Mouse (Mus musculus) leukemia stem cell, adult 10-12 weeks (primary cell): ENCODE data around the gene Gm20538. TPM values are rescaled to one million over a fixed set of nuclear protein-coding genes. Genes with fewer than 3 reads are reported as not detected.

ENCODE experiments used
- polyA plus RNA-seq: library from polyadenylated mRNA; stranded (reverse); fragments of >175 nt; gene quantifications from 2 replicates; pipeline ENCODE4 v1.2.3, GENCODE M21; 2012; ENCODE audit warnings: low replicate concordance

Gene Gm20538
- not detected in 2 replicates for polyA plus RNA-seq

DNA sequence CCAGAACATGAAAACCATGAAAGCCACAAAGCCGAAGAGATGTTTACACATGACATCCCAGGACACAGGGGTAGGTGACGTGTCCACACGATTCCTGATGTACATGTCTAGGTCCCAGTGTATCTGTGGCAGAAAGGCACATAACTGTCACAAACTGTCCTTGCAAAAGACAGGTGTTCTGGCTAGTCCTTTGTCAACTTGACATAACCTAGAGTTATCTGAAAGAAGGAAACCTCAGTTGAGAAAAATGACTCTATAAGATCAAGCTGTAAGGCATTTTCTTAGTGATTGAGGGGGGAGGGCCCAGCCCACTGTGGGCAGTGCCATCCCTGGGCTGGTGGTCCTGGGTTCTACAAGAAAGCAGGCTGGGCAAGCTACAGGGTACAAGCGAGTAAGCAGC is at the start of gene Gm20538:
Gene Gm20538 (minus strand): TSS at position 101 of the 400 bp plus-strand sequence.

DNA sequence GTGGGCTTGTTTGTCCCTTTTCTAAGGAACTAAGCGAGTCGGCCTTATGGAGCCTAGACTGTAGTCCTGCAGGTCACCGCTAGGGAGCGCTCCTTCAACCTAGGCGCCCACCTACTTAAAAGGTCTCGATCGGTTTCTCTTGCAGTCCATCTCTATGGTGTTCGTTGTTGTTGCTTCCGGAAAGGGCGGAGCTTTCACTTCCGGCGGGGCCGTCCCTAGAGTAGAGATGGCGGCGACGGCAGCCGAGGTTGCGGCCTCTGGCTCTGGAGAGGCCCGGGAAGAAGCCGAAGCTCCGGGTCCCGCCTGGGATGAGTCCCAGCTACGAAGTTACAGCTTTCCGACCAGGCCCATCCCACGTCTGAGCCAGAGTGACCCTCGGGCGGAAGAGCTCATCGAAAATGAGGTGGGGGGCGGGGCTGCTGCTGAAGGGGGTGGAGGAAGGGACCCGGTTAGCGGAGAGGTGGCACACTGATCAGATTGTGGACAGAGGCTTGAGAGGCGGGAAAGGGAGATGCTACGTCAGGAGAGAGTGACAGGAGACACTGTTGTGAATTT is 10.1 kb upstream of the Gm20538 start, which contains the start of gene Hif1an:
Gene Hif1an (plus strand): TSS at position 199 of the 555 bp plus-strand sequence.

DNA sequence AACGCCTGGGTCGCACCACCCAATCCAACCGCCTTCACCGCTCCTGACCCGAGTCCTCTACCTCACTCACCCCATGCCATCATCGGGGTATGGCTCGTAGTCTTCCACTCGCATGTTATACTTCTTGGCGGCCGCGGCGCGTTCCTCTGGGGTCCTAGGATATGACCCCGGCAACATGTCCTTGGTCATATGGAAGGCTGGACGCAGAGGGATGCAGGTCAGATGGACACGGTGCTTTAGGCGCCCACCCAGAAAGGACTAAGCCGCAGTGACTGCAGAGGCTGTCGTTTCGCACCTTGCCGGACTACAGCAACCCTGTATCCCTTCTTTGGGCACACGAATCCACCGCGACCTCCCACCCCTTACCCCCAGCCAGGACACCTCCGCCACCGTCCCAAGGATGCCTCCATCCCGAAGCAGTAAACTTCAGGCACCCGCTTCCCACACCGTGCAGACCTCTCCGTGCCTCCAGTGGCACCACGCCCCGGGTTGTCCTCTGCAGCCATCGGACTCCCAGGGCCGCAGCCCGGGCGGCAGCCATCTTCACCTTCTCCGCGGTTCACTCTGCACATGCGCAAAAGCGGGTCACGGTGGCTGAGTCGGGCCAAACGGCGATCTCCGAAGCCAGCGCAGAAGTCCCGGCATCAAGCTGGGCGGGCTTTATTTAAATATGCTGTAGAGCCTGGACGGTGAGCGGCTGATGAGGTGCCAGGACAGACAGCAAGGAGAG is 2.4 kb upstream of the Gm20538 start, which contains the start of gene Ndufb8:
Gene Ndufb8 (minus strand): TSS at position 580 of the 730 bp plus-strand sequence.

DNA sequence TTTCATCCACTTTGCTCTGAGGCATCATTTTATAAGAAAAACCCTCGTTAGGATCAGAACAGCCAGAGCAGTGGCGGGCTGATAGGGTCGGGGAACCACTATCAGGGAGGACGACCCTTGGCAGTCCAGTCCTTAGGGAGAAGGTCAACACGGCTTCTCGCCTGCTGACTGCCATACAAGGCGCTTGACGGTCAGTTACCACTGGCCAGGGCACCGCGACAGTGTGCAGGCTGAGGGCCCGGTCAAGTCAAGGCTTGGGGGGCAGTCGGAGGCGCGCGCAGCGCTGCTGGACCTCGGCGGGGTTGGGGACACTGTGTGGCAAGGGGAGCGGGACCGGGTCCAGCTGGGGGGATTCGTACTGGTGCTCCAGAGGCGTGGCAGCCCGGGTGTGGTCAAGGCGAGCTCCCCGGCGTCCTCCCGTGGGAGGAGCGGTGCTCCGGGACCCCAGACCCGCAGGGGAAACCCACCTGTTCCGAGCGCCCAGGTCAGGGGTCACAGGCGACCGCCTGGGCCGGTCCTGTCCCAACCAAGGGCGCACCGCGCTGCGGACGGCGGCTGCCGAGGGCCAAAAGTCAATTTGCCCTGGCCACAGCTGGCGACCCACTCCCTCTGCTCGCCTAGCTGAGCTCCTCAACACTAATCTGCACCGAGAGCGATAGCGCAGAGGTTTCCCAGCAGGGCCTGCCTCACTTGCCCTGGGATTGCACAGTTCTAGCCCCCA is 7.2 kb downstream of the Gm20538 start, which contains the start of gene Sec31b:
Gene Sec31b (minus strand): TSS at position 544 of the 721 bp plus-strand sequence.

Other genes with a start within 250 kb of the Gm20538 start
- not detected in 2 replicates for gene Scd4, start 219.7 kb downstream of the Gm20538 start, polyA plus RNA-seq
- 48.5 and 51.4 TPM in 2 replicates for gene Scd1, start 145.0 kb downstream of the Gm20538 start, polyA plus RNA-seq
- gene Wnt8b, start 59.4 kb downstream of the Gm20538 start, polyA plus RNA-seq, result not detected in 2 replicates
- gene Sec31b, start 7.0 kb downstream of the Gm20538 start, polyA plus RNA-seq, result 0.11 and 2.4 TPM in 2 replicates
- gene Ndufb8, start 2.6 kb upstream of the Gm20538 start, polyA plus RNA-seq, result 86.9 and 122 TPM in 2 replicates
- 13.1 and 15.6 TPM in 2 replicates for gene Hif1an, start 10.0 kb upstream of the Gm20538 start, polyA plus RNA-seq
- not detected in 2 replicates for gene Pax2, start 203.2 kb upstream of the Gm20538 start, polyA plus RNA-seq